Mouse (Mus musculus): Measurements from ENCODE around the gene Vps33b. TPM values are rescaled to one million over a fixed set of nuclear protein-coding genes. Genes with fewer than 3 reads are reported as not detected.

Vps33b gene
- polyA plus RNA-seq, 2 experiments = 3.6 to 6.7 TPM

DNA sequence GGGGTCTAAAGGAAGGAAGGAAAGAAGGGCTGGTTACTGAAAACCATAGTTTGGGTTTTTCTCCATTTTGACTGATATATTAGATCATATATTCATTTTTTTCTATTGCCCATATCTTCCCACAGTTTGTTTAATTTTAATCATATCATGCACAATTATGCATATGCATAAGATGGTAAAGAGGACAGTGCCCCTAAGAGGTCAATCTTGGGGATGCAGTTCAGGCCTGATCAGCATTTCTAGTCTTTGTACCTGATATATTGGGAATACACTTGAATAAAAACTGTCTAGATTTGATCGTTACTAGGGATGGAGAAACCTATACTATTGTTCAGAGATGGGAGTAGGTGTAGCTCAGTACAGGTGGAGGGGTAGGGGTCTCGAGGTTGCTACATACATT, 11.5 kb downstream of the Vps33b start:
- no peak for DNase-seq (ENCODE audit: low read depth in 3 of 3, low spot score in 3 of 3)
- no peak for ATAC-seq (ENCODE audit: insufficient read depth)
- Histone ChIP-seq H3K9me3 (ENCODE audit: control insufficient read depth, low read length) (no peaks in the 10 kb centered on the region), H3K36me3 (replicated peaks; ENCODE audit: control insufficient read depth, insufficient read depth, low read depth) (peaks cover 4% of the 10 kb centered on the region), H3K27me3 (ENCODE audit: control insufficient read depth, insufficient read depth, low read length) (no peaks in the 10 kb centered on the region), H3K4me1 (replicated peaks; ENCODE audit: control insufficient read depth in 2 of 2, insufficient read depth in 2 of 2, low read length in 1 of 2) (peaks cover 4 to 8% of the 10 kb centered on the region in 2 experiments), H3K4me3 (ENCODE audit: insufficient read depth in 1 of 2, low read depth in 2 of 2, low read length in 2 of 2) (no peak overlapping the region), H3K9ac (replicated peaks) (no peak overlapping the region), H3K4me2 (ENCODE audit: low read depth) (no peak overlapping the region), H3K27ac (no peak overlapping the region)
- 62% methylated on average over 2 of the region's 2 CpGs for WGBS (ENCODE audit: insufficient replicate concordance)
- no peak for TF ChIP-seq EP300 (IDR thresholded peaks at IDR 0.05; ENCODE audit: low read depth)
- peak; percentile 24; the same call in 1 of the 2 replicates for TF ChIP-seq CTCF (IDR thresholded peaks at IDR 0.05; ENCODE audit: low read depth)

- 80% methylated on average over 3 of the region's 3 CpGs for WGBS (ENCODE audit: insufficient replicate concordance)
- Histone ChIP-seq H3K4me3 (ENCODE audit: insufficient read depth in 1 of 2, low read depth in 2 of 2, low read length in 2 of 2) (no peak overlapping the region), H3K36me3 (replicated peaks; ENCODE audit: control insufficient read depth, insufficient read depth, low read depth) (peaks cover 3% of the 10 kb centered on the region), H3K4me1 (replicated peaks; ENCODE audit: control insufficient read depth in 2 of 2, insufficient read depth in 2 of 2, low read length in 1 of 2) (peaks cover 4 to 6% of the 10 kb centered on the region in 2 experiments), H3K9me3 (ENCODE audit: control insufficient read depth, low read length) (no peaks in the 10 kb centered on the region), H3K4me2 (ENCODE audit: low read depth) (no peak overlapping the region), H3K27ac (no peak overlapping the region), H3K9ac (replicated peaks) (no peak overlapping the region), H3K27me3 (ENCODE audit: control insufficient read depth, insufficient read depth, low read length) (no peaks in the 10 kb centered on the region)
- DNase-seq (ENCODE audit: low read depth in 3 of 3, low spot score in 3 of 3) (no peak), ATAC-seq (ENCODE audit: insufficient read depth) (no peak)
- no peak for TF ChIP-seq EP300 (IDR thresholded peaks at IDR 0.05; ENCODE audit: low read depth)
- no peak for TF ChIP-seq CTCF (IDR thresholded peaks at IDR 0.05; ENCODE audit: low read depth)
Observed at GRCm38 (mm10) chr7:80281646-80282045, 12.2 kb downstream of the Vps33b start.

GRCm38 (mm10) chr7:80283226-80283918, 13.9 kb downstream of the Vps33b start:
- H3K27ac ChIP-seq = no peak overlapping the region
- ATAC-seq (ENCODE audit: insufficient read depth) (0 out of 2 replicates have a peak, but pooled peaks have one; percentile 47), DNase-seq (ENCODE audit: low read depth in 3 of 3, low spot score in 3 of 3) (peak in 1 of 3 experiments; percentile 49)
- no peaks in the 10 kb centered on the region for H3K27me3 ChIP-seq (ENCODE audit: control insufficient read depth, insufficient read depth, low read length)
- TF ChIP-seq CTCF (IDR thresholded peaks at IDR 0.05; ENCODE audit: low read depth) = no peak
- peak; percentile 51; the same call in 1 of the 2 replicates for TF ChIP-seq EP300 (IDR thresholded peaks at IDR 0.05; ENCODE audit: low read depth)
- WGBS (ENCODE audit: insufficient replicate concordance) = 60% methylated on average over 3 of the region's 3 CpGs
- no peak overlapping the region for H3K4me3 ChIP-seq (ENCODE audit: insufficient read depth in 1 of 2, low read depth in 2 of 2, low read length in 2 of 2)
- H3K9me3 ChIP-seq (ENCODE audit: control insufficient read depth, low read length) = no peaks in the 10 kb centered on the region
- H3K4me2 ChIP-seq (ENCODE audit: low read depth) = peak overlapping the region; percentile 8
- H3K4me1 ChIP-seq (replicated peaks; ENCODE audit: control insufficient read depth in 2 of 2, insufficient read depth in 2 of 2, low read length in 1 of 2) = peaks cover 4 to 8% of the 10 kb centered on the region in 2 experiments
- H3K36me3 ChIP-seq (replicated peaks; ENCODE audit: control insufficient read depth, insufficient read depth, low read depth) = peaks cover 9% of the 10 kb centered on the region
- H3K9ac ChIP-seq (replicated peaks) = peak overlapping the region; percentile 3; the same call in 1 of the 2 replicates

DNA sequence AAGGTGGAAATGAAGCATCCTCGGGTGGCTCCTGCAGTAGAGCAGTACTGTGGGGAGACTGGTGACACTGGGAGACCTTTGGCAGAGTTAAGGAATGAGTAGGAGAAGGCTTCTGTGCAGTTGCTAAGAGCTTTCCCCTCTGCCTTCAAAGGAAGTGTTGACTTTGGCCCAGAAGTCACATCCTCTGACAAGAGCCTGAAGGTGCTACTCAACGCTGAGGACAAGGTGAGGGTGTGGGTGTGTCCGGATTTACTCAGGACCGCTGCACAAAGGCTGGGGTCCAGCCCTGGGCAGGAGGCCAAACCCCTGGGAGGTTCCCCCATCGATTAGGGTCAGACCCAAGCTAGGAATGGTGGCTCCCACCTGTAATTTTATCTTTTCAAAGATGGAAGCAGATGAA, 14.9 kb downstream of the Vps33b start:
- H3K27ac ChIP-seq = no peak overlapping the region

DNA sequence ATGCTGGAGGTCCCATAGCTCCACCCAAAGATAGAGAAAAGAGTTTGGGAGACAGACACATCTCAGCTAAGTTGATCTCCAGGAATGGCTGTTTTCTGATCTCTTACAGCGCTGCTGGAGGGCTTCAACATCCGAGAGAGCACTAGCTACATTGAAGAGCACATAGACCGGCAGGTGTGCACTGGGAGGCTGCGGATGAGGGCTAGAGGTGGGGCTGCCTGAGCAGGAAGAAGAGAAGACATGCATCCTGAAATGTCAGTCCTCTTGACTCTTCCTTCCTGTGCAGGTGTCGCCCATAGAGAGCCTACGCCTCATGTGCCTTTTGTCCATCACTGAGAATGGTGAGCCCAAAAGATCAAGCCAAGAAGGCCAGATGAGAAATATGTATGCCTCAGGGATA, 16.3 kb downstream of the Vps33b start:
- no peaks in the 10 kb centered on the region for H3K9me3 ChIP-seq (ENCODE audit: control insufficient read depth, low read length)
- peaks cover 9% of the 10 kb centered on the region; the same call in 1 of the 2 replicates for H3K36me3 ChIP-seq (replicated peaks; ENCODE audit: control insufficient read depth, insufficient read depth, low read depth)
- H3K27me3 ChIP-seq (ENCODE audit: control insufficient read depth, insufficient read depth, low read length) = no peaks in the 10 kb centered on the region
- ATAC-seq (ENCODE audit: insufficient read depth) (no peak), DNase-seq (ENCODE audit: low read depth in 3 of 3, low spot score in 3 of 3) (no peak)
- 90% methylated on average over 6 of the region's 6 CpGs for WGBS (ENCODE audit: insufficient replicate concordance)
- peaks cover 4 to 8% of the 10 kb centered on the region in 2 experiments for H3K4me1 ChIP-seq (replicated peaks; ENCODE audit: control insufficient read depth in 2 of 2, insufficient read depth in 2 of 2, low read length in 1 of 2)
- no peak overlapping the region for H3K4me2 ChIP-seq (ENCODE audit: low read depth)
- no peak overlapping the region for H3K4me3 ChIP-seq (ENCODE audit: insufficient read depth in 1 of 2, low read depth in 2 of 2, low read length in 2 of 2)
- no peak for TF ChIP-seq EP300 (IDR thresholded peaks at IDR 0.05; ENCODE audit: low read depth)
- no peak for TF ChIP-seq CTCF (IDR thresholded peaks at IDR 0.05; ENCODE audit: low read depth)
- H3K9ac ChIP-seq (replicated peaks) = no peak overlapping the region
- no peak overlapping the region for H3K27ac ChIP-seq

More for the DNA sequence above, 14.9 kb downstream of the Vps33b start:
- Histone ChIP-seq H3K4me1 (replicated peaks; ENCODE audit: control insufficient read depth in 2 of 2, insufficient read depth in 2 of 2, low read length in 1 of 2) (peaks cover 4 to 8% of the 10 kb centered on the region in 2 experiments), H3K9ac (replicated peaks) (no peak overlapping the region), H3K4me3 (ENCODE audit: insufficient read depth in 1 of 2, low read depth in 2 of 2, low read length in 2 of 2) (no peak overlapping the region), H3K27me3 (ENCODE audit: control insufficient read depth, insufficient read depth, low read length) (no peaks in the 10 kb centered on the region), H3K36me3 (replicated peaks; ENCODE audit: control insufficient read depth, insufficient read depth, low read depth) (peaks cover 9% of the 10 kb centered on the region; the same call in 1 of the 2 replicates), H3K9me3 (ENCODE audit: control insufficient read depth, low read length) (no peaks in the 10 kb centered on the region), H3K4me2 (ENCODE audit: low read depth) (no peak overlapping the region)
- no peak for TF ChIP-seq CTCF (IDR thresholded peaks at IDR 0.05; ENCODE audit: low read depth)
- no peak for TF ChIP-seq EP300 (IDR thresholded peaks at IDR 0.05; ENCODE audit: low read depth)
- ATAC-seq (ENCODE audit: insufficient read depth) (no peak), DNase-seq (ENCODE audit: low read depth in 3 of 3, low spot score in 3 of 3) (no peak)
- 83% methylated on average over 5 of the region's 5 CpGs for WGBS (ENCODE audit: insufficient replicate concordance)

Data from liver, embryonic 14.5 days (tissue).